Mouse (Mus musculus) spleen, postnatal 4 days (tissue): ENCODE measurements around the gene Synpo2.

Experiments
- DNase-seq, 2 experiments: peaks; one replicate each; pipeline ENCODE4 v3.0.0; 2022; ENCODE audit warnings: low spot score in 2 of 2

The Synpo2 gene

DNA sequence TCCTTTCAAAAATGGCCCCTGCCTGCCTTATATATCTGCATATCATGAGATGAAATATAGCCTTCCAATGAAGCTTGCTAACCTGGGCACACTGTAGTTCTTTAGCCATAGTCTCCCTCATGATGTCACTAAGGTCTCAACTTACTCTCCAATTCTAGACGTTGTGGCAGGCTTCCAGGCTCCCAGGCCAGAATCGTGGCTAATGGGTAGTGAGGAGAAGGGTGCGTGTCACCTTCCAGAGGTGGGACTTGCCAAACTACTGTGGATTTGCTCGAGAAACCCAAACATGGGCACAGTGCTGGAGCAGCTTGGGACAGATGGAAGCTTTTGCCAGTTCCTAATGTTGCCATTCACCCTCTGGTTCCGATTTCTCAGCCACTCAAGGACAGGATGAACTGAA lies 69.5 kb downstream of the Synpo2 start:
- no peak for DNase-seq

DNA sequence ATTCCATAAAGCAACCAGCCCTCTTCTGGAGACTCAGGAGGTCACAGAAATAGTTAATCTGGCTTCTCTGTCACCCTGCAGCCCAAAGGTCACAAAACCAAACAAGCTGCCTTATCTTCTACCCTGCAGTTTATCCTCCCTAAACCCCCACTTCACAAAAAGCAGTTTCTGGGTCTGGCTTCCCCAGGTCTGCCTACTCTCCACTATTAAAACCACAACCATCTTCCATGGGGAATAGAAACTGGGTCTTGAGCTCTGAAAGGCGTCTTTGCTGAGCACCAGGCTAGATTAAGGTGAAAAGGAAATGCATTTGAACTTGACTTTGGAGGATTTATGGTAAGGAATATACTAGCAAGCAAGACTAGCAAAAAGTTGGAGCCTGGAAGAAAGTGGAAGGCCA lies 71.8 kb downstream of the Synpo2 start:
- DNase-seq = no peak

DNA sequence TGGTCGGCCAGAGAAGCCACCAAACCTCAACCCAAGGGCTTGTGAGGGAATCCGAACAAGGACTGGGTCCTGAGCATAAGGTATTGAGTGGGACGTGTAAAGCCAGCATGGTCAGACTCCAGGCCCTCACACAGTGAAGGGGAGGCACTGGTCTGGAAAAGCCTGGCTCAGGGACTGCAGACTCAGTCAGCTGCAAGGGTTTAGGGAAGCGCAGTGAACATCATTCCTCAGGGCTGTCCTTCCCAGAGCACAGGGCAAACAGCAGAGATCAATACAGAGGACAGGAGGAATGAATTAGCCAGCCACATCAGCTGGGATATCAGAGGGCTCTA lies 72.8 kb downstream of the Synpo2 start:
- DNase-seq = no peak

DNA sequence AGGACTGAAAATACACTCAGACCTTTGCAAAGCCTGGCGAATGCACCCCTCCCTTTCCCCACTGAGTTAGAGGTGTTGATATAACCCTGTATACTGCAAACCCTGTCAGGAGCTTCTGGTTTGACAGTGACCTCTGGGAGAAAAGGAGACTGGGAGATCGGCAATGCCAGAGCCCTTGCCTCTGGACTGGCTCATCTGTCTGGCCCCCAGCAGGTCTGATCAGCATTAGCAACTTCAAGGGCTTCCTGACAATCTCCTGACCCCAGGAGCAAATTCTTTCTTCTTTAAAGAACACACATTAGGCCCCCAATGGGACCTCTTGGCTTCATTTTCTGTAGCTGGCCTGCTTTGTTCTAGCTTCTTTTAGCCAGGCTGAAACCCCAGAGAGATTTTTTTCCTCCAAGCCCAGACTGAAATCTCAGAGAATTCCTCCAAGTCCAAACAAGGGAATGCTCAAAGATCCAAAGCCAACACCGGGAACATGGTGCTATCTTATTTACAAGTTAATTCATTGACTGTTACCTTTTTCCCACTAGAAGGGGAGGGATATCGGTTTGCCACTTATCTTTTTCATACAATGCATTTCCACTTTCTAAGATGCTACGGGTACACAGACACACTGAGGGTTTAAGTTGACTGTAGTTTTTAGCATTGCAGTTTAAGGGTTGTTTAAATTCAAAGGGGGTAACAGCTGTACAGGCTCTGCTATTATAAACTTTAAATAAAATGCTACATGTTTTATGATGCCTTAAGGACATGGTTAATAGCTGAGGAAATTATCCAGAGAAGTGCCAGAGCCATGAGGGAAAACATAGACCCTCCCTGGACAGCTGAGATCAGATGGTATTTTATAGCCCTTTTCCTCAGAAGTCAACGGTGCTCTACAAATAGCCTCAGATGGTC lies 73.4 kb downstream of the Synpo2 start:
- DNase-seq = no peak

DNA sequence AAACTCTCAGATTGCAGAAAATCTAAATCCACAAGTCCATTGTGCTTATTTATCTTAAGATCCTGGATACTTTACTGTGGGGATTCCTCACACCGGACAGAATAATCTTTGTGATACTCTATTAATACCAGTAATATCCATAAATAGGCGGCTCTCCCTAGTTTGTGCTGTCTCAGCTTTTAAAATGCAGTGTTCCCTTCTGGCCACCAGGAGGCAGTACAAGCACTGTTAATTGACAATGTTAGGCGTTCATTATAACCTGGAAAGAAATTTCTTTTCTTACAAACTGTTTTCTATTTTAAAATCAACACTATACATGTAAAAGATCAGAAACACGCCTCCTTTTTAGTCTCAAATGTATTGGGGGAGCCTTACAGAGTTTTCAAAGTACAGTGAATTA lies 75.2 kb downstream of the Synpo2 start:
- DNase-seq = no peak

DNA sequence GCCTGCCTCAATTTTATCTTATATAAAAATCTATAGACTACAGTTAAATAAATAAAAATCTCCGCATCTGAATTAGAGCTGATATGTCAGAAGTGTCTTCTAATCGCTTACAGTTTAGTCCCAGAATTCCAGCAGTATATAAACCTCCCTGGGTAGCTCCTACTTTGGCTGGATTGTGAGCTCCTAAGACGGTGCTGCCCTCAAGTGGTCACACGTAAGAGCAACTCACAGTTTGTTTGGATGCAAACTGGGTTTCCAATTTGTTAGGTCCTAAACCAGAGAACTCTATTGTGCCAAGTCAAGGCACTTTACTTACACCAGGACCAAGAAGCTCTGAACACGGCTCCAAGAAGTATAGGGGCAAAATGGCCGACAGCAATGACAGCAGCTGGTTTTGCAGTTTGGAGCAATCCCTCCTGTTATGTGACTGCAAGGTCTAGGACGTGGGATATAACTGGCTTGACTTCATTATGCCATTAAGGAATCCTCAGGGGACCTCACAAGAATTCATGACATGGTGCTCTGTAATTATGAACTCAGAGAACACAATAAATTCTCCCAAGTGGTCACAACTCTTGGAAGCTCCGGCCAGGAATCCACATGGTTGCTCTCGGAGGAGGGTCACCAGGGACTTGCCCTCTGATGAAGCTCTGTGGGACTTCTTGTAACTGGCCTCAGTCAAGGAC lies 76.7 kb downstream of the Synpo2 start:
- no peak for DNase-seq

DNA sequence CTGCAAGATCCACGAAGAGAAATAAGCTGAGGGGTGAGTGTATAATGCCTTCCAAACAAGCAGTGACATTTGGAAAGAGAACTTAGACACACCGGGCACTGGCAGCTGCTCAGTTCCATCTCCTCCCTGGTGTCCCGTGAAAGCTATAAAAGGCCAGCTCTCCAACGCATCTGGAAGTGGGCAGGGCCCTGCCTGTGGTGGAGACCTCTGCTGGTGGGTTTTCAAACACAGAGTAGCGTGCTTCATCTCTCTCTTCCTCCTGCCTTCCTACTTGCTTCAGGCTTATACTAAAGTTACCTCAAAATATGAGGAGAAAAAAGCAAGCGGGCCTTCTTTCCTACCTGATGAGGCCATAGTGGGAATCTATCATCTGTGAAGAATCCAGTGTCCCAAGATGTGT lies 77.4 kb downstream of the Synpo2 start:
- no peak for DNase-seq

DNA sequence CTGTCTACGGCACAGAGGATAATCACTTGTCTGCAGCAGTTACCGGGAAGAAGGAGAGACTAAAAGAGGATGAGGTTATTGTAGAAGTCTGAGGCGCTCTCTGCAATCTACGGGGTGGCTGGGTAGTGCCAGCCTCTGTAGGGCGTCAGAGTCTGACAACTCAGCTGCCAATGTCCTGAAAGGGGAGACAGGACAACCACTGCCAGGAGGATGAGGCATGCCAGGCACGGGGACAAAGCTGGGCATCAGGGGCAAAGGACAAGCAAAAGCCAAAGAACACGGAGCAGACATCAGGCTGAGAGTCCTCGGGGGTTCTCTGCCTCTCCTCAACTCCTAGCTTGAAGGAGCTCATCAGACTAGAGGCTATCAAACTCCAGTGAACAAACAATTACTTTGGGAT lies 82.6 kb downstream of the Synpo2 start:
- DNase-seq = no peak

DNA sequence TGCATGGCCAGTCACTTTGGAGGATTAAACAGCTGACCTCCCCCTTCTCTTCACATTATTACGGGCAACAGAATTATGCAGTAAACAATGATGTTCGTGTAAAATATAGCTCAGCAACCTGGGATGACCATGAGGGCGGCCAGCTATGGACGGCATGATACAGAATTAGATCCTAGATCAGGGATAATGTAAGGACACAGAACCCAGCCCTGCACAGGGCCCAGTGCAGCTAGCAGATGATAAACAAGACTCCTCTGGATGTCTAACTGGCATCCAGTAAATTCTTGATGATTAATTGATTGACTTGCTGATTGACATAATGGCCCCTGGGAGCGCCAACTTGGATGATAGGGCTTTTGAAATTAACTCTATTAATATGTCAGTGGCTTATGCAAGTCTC lies 83.0 kb downstream of the Synpo2 start:
- DNase-seq = no peak

DNA sequence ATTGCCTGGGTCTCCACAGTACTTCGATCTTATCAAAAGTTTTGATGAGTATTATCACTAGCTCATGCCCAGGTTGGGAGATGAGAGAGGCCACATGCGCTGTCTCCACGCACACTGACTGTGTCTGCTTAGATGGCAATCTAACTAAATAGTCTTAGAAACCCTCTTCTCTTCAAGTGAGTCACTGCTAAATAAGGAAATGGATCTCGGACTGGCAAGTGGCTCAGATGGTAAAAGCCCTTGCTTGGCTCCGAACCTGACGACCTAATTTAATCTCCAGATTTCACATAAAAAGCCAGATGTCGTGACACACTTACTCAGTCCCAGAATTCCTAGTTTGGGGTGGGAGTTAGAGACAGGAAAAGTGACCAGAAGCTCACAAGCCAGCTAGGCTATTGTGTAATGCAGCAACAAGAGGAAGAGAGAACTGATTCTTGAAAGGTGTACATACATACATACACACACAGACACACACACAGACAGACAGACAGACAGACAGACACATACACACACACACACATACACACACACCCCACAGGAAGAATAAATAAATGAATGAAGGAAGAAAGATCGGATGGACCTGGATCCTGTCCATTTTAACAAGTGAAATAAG lies 85.3 kb downstream of the Synpo2 start:
- DNase-seq = no peak

DNA sequence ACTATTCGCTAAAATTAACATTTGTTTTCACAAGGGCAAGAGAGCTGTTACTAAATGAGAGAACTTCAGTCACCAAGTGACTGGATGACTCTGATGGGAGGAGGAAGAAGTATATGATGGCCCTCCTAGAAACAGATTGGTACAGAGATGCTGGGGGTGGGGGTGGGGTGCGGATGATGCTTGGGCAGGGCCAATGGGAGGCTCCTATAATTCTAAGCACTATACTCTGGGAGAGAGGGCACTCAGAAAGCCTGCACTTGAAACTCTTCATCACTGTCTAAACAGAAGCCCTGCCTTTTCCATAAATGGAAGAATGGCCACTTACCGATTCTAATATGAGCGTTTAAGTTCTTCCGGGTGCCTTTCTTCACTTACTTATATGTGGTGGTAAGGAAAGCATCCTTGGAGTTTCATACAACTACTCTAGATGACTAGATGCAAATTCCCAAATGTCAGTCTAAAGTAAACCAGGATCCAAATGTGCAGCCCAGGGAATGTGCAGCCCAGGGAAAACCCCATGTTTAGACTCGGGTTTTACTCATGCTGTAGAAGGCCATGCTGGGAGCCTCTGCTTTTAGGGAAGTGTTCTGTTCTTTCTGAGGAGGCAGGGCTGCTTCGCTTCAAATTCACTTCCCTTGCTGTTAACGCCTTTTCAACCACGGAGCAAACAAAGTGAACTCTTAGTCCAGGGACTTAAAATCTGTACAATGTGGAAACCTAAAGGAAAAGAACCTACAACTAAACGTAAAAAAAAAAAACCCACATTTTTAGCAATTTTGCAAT lies 86.4 kb downstream of the Synpo2 start:
- no peak for DNase-seq

DNA sequence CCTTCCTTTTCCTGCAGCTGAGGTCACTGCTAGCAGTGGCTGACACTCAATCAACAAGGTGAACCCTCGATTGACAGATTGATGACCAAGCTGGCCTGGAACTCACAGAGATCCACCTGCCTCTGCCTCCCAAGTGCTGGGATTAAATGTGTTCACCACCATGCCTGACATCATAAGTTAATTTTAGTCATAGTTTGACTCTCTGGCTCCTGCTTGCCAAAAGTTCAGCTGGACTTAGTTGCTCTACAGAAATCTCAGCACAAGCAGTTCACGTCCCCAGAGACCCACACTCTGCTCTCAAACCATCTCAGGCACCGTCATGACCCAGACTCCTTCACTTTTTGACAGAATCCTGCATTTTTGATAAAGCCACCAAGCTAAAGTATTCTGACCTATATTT lies 87.3 kb downstream of the Synpo2 start:
- no peak for DNase-seq

DNA sequence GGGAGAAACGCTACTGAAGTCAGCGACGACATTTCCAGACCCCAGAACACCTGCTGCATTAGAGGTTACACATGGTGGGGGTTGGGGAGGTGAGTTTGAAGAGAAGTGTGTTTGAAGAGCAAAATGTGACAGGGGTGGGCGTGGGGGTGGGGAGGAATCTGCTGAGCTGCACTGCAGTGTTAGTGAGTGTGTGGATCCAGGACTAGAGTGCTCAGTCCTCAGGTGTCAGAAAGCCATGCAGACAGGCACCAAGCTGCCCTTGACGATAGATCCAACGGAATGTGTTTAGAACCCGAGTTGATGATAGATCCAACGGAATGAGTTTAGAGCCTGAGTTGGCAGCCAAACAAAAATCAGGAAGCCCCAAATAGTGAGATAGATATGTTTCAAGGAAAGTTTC lies 89.4 kb downstream of the Synpo2 start:
- DNase-seq = no peak

DNA sequence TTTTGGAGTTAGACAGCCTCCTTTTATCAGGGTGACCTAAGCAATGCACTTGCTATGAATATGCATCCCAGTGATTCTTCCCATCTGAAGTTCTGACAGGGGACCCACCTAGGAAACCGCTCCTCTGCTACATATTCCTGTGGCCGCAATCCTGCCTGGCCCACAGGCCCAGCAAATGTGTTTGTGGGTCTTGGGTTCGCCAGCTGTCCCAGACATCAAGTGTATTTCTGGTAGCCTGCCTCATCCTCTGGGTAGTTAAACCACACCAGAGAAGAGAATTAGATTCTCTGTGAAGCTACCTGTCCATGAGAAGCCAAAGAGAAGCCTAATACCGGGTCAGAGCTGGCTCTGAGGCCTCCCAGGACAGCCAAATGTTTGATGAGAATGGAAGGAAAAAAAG lies 90.0 kb downstream of the Synpo2 start:
- no peak for DNase-seq

DNA sequence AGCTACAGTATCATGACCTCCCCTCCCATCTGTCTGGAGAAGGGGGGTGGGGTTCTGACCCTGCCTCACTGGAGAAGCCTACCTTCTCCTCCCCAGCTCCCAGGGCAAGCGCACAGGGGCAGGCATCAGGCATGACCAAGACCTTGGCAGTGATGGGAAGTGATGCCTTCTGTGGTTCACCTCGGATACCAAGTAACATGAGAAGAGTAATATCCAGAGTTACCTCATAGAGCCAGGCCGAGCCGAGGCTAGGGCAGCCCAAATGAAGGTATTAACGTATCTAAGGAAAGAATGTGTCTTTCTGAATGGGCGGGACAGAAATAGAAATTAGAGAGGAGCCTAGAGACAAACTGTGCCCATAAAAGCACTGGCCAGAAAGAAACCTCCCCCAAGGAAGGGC lies 92.5 kb downstream of the Synpo2 start:
- DNase-seq = no peak

DNA sequence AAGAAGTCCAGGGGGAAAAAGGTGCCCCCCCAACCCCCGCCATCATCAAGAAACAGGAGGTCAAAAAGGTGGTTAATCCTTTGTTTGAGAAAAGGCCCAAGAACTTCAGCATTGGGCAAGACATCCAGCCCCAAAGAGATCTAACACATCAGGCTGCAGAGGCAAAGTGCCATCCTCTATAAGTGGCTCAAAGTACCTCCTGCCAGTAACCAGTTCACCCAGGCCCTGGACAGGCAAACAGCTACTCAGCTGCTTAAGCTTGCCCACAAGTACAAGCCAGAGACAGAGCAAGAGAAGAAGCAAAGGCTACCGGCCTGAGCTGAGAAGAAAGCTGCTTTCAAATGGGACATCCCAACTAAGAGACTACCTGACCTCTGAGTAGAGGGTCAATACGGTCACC lies 93.7 kb downstream of the Synpo2 start:
- DNase-seq = no peak

DNA sequence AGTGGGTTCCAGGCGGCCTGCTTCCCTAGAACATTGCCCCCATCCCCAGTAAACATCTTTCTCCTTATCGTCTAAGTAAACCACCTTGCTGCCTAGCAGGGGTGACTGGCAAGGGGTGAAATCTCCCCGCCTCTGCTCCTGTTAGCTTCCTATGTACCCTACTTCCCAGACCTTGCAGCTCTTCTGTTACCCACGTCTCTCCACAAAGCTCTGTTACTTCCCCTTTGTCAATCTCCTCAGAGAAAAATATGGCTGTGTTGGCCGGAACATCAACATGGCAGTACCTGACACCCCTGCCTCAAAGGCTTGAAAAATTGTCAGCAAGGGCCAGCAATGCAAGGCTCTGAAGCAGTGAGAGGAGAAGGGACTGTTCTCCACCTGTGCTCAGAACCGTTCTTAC lies 94.9 kb downstream of the Synpo2 start:
- no peak for DNase-seq

DNA sequence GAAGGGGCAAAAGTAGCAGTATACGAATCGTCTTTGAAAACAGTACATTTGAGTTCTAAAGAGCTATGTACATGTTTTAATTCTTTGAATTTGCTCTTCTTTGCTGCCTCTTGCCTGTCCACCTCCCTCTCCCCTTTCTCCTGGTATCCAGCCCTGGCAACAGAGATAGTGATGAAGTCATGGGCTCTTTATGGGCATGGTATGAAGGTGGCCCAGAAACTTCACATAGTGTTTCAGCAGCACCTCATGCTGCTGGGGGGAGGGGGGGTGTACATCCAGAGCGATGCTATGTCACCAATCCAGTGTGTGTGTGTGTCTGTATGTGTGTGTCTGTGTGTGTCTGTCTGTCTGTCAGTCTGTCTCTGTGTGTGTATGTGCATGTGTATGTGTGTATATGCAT lies 95.8 kb downstream of the Synpo2 start:
- DNase-seq = no peak

DNA sequence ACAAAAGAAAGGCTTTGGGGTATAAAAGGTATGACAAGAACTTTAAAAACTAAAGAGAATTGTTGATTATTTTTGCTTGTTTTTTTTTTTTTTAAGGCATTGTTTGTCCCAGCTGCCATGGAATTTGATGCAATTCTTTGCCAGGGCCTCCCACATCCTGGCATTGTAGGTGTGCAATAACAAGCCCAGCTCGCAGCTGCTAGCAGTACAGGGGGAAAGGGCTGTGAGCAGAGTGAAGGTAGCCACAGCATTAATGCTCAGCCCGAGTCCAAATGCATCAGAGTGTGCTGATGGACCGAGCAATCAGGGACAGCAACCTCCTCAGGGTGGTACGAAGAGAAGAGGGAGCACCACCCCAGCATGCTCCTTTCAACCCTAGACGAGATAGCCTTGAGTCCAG lies 96.3 kb downstream of the Synpo2 start:
- DNase-seq = no peak

DNA sequence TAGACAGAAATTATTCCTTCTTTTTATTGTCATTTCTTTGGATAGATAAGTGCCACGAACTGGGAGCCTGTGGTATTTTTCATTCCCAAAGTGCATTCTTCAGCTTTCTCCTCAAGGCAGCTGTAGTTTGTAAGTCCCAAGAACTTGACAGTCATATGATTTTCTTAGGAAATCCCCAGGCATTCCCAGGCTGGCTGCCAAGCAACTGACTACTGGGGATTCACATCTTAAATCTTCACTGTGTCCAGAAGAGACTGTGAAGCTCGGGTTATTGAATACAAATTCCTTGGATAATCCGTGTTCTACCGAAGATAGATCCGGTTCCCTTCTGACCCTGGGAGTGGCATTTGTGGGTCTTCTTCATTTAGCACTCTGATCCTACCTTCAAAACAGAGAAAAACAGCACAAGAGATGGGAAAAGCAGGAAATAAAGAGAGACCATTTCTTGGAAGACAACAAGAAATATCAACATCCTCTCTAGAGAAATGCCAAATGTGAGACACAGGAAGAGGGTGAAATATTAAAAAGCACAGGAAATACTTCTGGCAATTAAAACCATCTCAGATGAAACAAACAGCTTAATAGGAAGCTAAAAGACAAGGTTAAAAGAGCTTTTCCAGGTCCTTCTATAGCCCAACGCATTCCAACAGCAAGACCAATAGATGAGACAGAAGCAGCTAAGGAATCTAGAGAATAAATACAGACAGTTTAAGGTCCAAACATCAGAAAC lies 97.5 kb downstream of the Synpo2 start:
- DNase-seq = no peak

DNA sequence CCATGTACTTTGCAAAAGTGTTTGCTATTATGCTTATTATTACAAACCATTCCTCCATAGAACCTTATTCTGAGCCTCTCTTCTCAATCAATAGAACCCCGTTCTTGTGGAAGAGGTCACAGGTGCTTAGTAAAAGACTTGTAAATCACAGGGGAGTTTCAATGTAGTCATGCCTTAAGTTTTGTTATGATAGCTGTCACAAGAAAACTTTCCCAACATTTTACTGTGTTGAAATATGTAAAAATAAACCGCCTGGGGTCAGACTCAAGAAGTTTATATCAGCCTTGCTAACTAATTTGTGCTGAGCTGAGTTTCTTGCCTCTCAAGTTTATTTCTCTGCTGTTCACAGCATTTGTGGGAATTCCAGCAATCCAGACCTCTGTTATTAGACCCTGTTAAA lies 103.8 kb downstream of the Synpo2 start:
- DNase-seq = no peak
